Mouse (Mus musculus): ENCODE measurements around the gene Deaf1.

- no peak for TF ChIP-seq EP300 (IDR thresholded peaks at IDR 0.05)
- TF ChIP-seq CTCF (IDR thresholded peaks at IDR 0.05): no peak
Observed at GRCm38 (mm10) chr7:141256159-141256558, 71.3 kb downstream of the Deaf1 start.

Data from lung, postnatal 0 days (tissue).